Mouse (Mus musculus): ENCODE data around the gene Amn. TPM values are rescaled to one million over a fixed set of nuclear protein-coding genes. Genes with fewer than 3 reads are reported as not detected.

Gene Amn
- polyA plus RNA-seq, 1 experiment from 2014 or later = 8.2 TPM

DNA sequence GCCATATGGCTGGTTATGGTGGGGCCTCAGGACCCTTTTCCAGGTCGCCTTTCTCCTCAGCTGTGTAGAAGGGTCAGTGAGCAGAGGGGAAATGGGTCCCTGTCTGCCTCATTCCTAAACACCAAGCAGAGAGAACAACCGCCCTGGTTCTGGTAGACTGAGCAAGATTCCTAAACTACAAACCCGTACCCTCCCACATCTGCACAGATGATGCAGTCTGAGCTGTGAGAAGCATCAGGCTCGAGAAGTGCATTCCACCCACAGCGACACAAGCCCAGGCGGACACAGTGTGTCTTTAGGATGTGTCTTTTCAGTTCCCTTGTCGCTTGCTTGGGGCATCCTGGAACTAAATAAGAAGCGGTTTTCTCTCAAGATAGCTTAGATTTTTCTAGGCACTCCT lies 20.8 kb upstream of the Amn start:
- Histone ChIP-seq H3K9ac (replicated peaks; ENCODE audit: low read depth, low read length) (no peak overlapping the region), H3K27ac (ENCODE audit: low read length) (no peak overlapping the region), H3K4me2 (ENCODE audit: low read length) (no peak overlapping the region), H3K9me3 (ENCODE audit: control insufficient read depth, low read length) (no peaks in the 10 kb centered on the region), H3K4me3 (replicated peaks; ENCODE audit: low read length) (no peak overlapping the region), H3K27me3 (replicated peaks; ENCODE audit: control insufficient read depth, insufficient read depth, low read length) (no peaks in the 10 kb centered on the region), H3K36me3 (ENCODE audit: control insufficient read depth, insufficient read depth) (0 out of 2 replicates have a peak, but pooled peaks cover 3% of the 10 kb centered on the region), H3K4me1 (replicated peaks; ENCODE audit: control insufficient read depth, insufficient read depth, low read length) (no peaks in the 10 kb centered on the region)
- ATAC-seq = no peak
- 85% methylated on average over 8 of the region's 8 CpGs for WGBS

DNA sequence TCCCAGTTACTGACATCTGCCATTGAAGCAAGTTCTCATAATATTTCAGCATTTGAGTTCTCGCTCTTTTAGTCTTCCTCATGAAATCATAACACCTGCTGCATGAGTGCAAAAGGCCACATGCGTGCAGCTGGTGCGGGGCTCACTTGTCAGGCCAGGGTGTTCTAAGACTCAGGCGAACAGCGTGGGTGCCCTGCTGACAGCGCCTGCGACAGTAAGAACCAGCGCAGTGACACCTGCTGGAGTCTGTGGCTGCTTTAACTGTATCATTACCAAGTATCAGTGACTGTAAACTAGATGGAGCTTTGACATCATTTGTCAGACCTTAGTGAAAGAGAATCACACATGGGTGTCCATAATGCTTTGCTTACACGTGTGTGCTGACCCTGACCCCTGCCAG lies 19.7 kb upstream of the Amn start:
- H3K9me3 ChIP-seq (ENCODE audit: control insufficient read depth, low read length) = no peaks in the 10 kb centered on the region
- H3K4me3 ChIP-seq (replicated peaks; ENCODE audit: low read length) = no peak overlapping the region
- H3K27me3 ChIP-seq (replicated peaks; ENCODE audit: control insufficient read depth, insufficient read depth, low read length) = no peaks in the 10 kb centered on the region
- no peak for ATAC-seq
- 63% methylated on average over 9 of the region's 9 CpGs for WGBS
- no peak overlapping the region for H3K4me2 ChIP-seq (ENCODE audit: low read length)
- 0 out of 2 replicates have a peak, but pooled peaks cover 3% of the 10 kb centered on the region for H3K36me3 ChIP-seq (ENCODE audit: control insufficient read depth, insufficient read depth)
- no peak overlapping the region for H3K27ac ChIP-seq (ENCODE audit: low read length)
- H3K9ac ChIP-seq (replicated peaks; ENCODE audit: low read depth, low read length) = no peak overlapping the region
- H3K4me1 ChIP-seq (replicated peaks; ENCODE audit: control insufficient read depth, insufficient read depth, low read length) = no peaks in the 10 kb centered on the region

DNA sequence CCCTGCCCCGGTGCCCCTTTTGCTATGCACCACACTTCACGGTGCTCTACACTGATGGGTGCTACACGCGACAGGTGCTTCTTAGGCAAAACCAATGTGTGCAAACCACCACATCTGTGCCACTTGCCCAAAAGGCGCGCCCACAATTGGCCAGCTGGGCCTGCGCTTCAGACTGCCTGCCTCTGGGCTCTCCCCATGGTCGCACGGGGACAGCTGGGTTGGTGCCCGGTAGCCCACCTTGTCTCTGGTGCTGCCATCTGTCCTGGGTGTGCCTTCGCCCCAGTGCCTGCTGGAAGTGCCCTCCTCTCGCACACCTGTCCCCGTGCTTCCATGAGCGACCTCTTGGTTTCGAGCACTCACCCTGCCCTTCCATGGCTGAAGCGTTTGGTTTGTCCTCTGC lies 7.2 kb upstream of the Amn start:
- H3K4me2 ChIP-seq (ENCODE audit: low read length) = no peak overlapping the region
- H3K4me3 ChIP-seq (replicated peaks; ENCODE audit: low read length) = no peak overlapping the region
- WGBS = 96% methylated on average over 16 of the region's 16 CpGs
- H3K9ac ChIP-seq (replicated peaks; ENCODE audit: low read depth, low read length) = no peak overlapping the region
- H3K4me1 ChIP-seq (replicated peaks; ENCODE audit: control insufficient read depth, insufficient read depth, low read length) = no peaks in the 10 kb centered on the region
- ATAC-seq = no peak
- no peaks in the 10 kb centered on the region for H3K27me3 ChIP-seq (replicated peaks; ENCODE audit: control insufficient read depth, insufficient read depth, low read length)
- no peak overlapping the region for H3K27ac ChIP-seq (ENCODE audit: low read length)
- H3K9me3 ChIP-seq (ENCODE audit: control insufficient read depth, low read length) = no peaks in the 10 kb centered on the region
- 0 out of 2 replicates have a peak, but pooled peaks cover 2% of the 10 kb centered on the region for H3K36me3 ChIP-seq (ENCODE audit: control insufficient read depth, insufficient read depth)

DNA sequence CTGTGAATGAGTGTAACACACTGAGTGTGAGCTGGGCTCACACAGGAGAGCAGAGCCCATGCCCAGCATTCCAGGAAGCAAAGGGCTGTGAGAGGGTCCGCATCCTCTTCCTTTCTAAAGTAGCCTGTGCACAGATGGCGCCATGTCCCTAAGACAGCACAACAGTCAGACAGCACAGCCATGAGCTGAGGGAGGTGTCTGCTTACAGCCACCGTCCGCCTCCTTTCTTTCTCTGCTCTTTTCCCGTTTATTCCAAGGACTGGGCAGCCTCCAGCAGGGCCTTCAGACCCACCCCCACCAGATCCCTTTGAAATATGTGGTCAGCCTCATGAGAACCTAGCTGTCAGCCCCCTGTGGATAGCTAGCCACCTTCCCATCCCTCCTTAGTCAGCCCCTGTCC lies 5.7 kb upstream of the Amn start:
- no peaks in the 10 kb centered on the region for H3K4me1 ChIP-seq (replicated peaks; ENCODE audit: control insufficient read depth, insufficient read depth, low read length)
- H3K27ac ChIP-seq (ENCODE audit: low read length) = no peak overlapping the region
- H3K9me3 ChIP-seq (ENCODE audit: control insufficient read depth, low read length) = no peaks in the 10 kb centered on the region
- H3K4me2 ChIP-seq (ENCODE audit: low read length) = no peak overlapping the region
- ATAC-seq = no peak
- 57% methylated on average over 5 of the region's 5 CpGs for WGBS
- 0 out of 2 replicates have a peak, but pooled peaks cover 2% of the 10 kb centered on the region for H3K36me3 ChIP-seq (ENCODE audit: control insufficient read depth, insufficient read depth)
- H3K4me3 ChIP-seq (replicated peaks; ENCODE audit: low read length) = no peak overlapping the region
- H3K27me3 ChIP-seq (replicated peaks; ENCODE audit: control insufficient read depth, insufficient read depth, low read length) = peaks cover 7% of the 10 kb centered on the region
- H3K9ac ChIP-seq (replicated peaks; ENCODE audit: low read depth, low read length) = no peak overlapping the region

DNA sequence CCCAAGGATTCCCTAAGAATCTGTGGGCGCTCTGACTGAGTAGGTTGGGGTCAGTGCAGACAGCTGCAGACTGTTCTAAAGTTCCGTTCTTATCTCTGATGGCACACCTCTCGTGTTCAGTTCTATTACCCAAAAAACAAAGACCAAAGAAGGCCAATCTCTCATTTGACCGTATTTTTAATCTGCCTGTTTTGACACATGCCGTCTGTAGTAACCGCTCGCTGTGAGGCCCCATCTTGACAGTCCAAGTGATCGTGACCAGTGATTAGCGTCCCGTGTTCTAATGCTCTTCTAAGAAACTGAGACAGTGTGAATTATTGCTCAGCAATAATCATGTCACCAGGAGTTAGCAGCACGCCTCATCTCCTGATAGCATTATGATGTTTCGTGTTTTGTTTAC lies 4.3 kb upstream of the Amn start:
- Histone ChIP-seq H3K36me3 (ENCODE audit: control insufficient read depth, insufficient read depth) (0 out of 2 replicates have a peak, but pooled peaks cover 2% of the 10 kb centered on the region), H3K4me1 (replicated peaks; ENCODE audit: control insufficient read depth, insufficient read depth, low read length) (no peaks in the 10 kb centered on the region), H3K9me3 (ENCODE audit: control insufficient read depth, low read length) (no peaks in the 10 kb centered on the region), H3K9ac (replicated peaks; ENCODE audit: low read depth, low read length) (no peak overlapping the region), H3K27ac (ENCODE audit: low read length) (no peak overlapping the region), H3K4me3 (replicated peaks; ENCODE audit: low read length) (no peak overlapping the region), H3K27me3 (replicated peaks; ENCODE audit: control insufficient read depth, insufficient read depth, low read length) (peaks cover 21% of the 10 kb centered on the region), H3K4me2 (ENCODE audit: low read length) (no peak overlapping the region)
- WGBS = 53% methylated on average over 12 of the region's 12 CpGs
- ATAC-seq = no peak

DNA sequence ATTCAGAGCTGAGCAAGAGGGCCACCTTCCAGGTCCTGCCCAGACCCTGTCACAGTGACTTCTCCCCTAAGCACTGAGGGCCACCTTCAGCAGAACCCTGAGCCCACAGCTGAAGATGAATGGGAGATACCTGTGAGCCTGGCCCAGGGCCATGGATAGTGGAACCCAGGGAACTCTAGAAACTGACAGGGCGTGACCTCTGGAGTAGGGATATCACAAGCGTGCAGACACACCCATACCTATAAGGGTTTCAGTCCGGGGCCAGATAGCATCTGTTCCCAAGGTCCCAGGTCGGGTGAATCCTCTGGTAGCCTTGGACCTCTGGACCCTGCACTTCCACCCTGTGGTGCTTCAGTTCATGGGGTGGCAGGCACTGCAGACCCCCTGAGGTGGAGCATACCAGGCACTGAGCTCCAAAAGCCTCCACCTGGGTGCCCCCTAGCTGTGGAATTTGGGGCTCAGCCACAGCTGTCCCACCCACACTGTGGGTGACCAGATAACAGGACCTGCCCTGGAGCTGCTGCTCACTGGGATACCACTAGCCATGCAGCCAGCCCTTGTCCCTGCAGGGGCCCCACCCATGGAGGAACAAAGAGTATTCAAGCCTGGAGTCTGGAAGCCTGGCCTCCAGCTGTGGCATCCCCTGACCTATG lies 3.1 kb upstream of the Amn start:
- Histone ChIP-seq H3K9me3 (ENCODE audit: control insufficient read depth, low read length) (no peaks in the 10 kb centered on the region), H3K4me1 (replicated peaks; ENCODE audit: control insufficient read depth, insufficient read depth, low read length) (no peaks in the 10 kb centered on the region), H3K27ac (ENCODE audit: low read length) (no peak overlapping the region), H3K9ac (replicated peaks; ENCODE audit: low read depth, low read length) (no peak overlapping the region), H3K27me3 (replicated peaks; ENCODE audit: control insufficient read depth, insufficient read depth, low read length) (peaks cover 33% of the 10 kb centered on the region), H3K4me3 (replicated peaks; ENCODE audit: low read length) (no peak overlapping the region), H3K4me2 (ENCODE audit: low read length) (no peak overlapping the region), H3K36me3 (ENCODE audit: control insufficient read depth, insufficient read depth) (no peaks in the 10 kb centered on the region)
- WGBS = 80% methylated on average over 4 of the region's 4 CpGs
- no peak for ATAC-seq

DNA sequence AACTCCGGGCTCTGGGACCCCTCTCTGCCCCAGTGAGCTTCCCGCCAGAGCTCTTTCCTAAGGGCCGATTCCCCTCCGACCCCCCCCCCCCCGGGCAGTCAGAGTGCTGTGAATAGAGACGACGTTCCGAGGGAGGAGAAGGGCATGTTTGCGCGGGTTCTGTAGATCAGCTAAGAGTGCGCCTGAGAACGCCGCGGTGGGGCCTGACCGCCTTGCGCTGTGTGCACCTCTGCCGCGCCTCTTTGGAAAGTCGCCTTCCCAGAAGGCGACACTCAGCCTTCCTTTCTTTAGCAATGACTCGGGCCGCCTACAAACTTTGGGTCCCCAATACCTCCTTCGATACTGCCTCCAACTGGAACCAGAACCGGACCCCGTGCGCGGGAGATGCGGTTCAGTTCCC lies 511 bp downstream of the Amn start:
- Histone ChIP-seq H3K36me3 (ENCODE audit: control insufficient read depth, insufficient read depth) (no peaks in the 10 kb centered on the region), H3K27me3 (replicated peaks; ENCODE audit: control insufficient read depth, insufficient read depth, low read length) (peaks cover 68% of the 10 kb centered on the region), H3K9me3 (ENCODE audit: control insufficient read depth, low read length) (no peaks in the 10 kb centered on the region), H3K4me2 (ENCODE audit: low read length) (no peak overlapping the region), H3K9ac (replicated peaks; ENCODE audit: low read depth, low read length) (no peak overlapping the region), H3K4me1 (replicated peaks; ENCODE audit: control insufficient read depth, insufficient read depth, low read length) (peaks cover 22% of the 10 kb centered on the region), H3K27ac (ENCODE audit: low read length) (no peak overlapping the region), H3K4me3 (replicated peaks; ENCODE audit: low read length) (no peak overlapping the region)
- 6% methylated on average over 24 of the region's 28 CpGs for WGBS
- no peak for ATAC-seq

DNA sequence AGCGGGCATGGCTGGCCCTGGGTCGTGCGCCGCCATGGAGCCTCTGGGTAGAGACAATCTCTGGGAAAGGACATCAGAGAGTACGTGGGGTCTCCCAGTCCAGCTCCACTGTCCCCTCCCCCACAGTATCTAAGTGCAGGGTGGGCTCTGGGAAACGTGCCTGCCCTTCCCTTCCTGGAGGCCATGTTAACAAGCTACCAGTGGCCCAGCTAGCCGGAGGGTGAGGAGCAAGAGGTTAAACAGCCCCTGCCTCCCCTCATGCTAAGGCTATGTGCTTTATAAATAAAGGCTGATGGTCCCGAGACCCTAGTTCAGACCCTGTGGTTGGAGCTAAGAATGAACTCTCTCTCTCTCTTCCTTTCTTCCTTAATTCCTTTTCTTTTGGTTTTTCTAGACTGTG lies 1.1 kb downstream of the Amn start:
- H3K36me3 ChIP-seq (ENCODE audit: control insufficient read depth, insufficient read depth) = no peaks in the 10 kb centered on the region
- H3K4me3 ChIP-seq (replicated peaks; ENCODE audit: low read length) = no peak overlapping the region
- no peak overlapping the region for H3K4me2 ChIP-seq (ENCODE audit: low read length)
- H3K9me3 ChIP-seq (ENCODE audit: control insufficient read depth, low read length) = no peaks in the 10 kb centered on the region
- H3K4me1 ChIP-seq (replicated peaks; ENCODE audit: control insufficient read depth, insufficient read depth, low read length) = peaks cover 22% of the 10 kb centered on the region
- WGBS = 22% methylated on average over 8 of the region's 8 CpGs
- peaks cover 74% of the 10 kb centered on the region for H3K27me3 ChIP-seq (replicated peaks; ENCODE audit: control insufficient read depth, insufficient read depth, low read length)
- H3K27ac ChIP-seq (ENCODE audit: low read length) = no peak overlapping the region
- ATAC-seq = no peak
- H3K9ac ChIP-seq (replicated peaks; ENCODE audit: low read depth, low read length) = no peak overlapping the region

DNA sequence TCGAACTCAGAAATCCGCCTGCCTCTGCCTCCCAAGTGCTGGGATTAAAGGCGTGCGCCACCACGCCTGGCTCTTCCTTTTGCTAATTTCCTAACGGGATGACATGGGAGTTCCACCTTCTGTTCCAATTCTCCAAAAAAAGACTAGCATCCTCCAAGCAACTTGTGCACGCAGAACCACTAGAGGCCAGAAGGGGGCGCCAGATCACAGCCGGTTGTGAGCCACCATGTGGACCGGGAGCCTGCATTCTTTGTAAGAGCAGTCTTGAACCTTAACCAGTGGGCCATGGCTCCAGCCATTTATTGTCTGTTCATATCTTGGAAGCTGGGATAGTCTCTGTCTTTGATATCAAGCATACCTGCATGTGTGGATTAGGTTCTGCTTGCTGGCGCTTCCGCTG lies 1.5 kb downstream of the Amn start:
- Histone ChIP-seq H3K36me3 (ENCODE audit: control insufficient read depth, insufficient read depth) (no peaks in the 10 kb centered on the region), H3K4me1 (replicated peaks; ENCODE audit: control insufficient read depth, insufficient read depth, low read length) (peaks cover 22% of the 10 kb centered on the region), H3K9me3 (ENCODE audit: control insufficient read depth, low read length) (no peaks in the 10 kb centered on the region), H3K27me3 (replicated peaks; ENCODE audit: control insufficient read depth, insufficient read depth, low read length) (peaks cover 77% of the 10 kb centered on the region), H3K27ac (ENCODE audit: low read length) (no peak overlapping the region), H3K9ac (replicated peaks; ENCODE audit: low read depth, low read length) (no peak overlapping the region), H3K4me3 (replicated peaks; ENCODE audit: low read length) (no peak overlapping the region), H3K4me2 (ENCODE audit: low read length) (no peak overlapping the region)
- 22% methylated on average over 12 of the region's 12 CpGs for WGBS
- no peak for ATAC-seq

DNA sequence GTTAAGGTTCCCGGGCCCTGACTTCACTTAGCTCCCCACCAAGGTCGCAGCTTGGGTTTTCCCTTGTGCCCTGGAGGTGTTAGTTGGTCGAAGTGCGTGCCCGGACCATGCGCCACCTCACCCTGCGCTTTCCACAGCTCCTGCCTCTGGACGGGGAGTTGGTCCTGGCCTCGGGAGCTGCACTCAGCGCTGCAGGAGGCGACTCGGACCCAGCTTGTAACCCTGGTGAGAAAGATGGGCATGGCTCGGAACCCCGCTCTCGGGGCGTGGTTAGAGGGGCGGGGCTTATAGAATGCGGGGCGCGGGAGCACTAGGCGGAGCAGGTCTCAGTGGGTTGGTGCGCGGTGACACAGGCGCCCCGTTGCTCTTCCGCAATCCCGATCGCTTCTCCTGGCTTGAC lies 3.1 kb downstream of the Amn start:
- Histone ChIP-seq H3K4me2 (ENCODE audit: low read length) (peak overlapping the region; percentile 83), H3K9me3 (ENCODE audit: control insufficient read depth, low read length) (peaks cover 6% of the 10 kb centered on the region), H3K36me3 (ENCODE audit: control insufficient read depth, insufficient read depth) (no peaks in the 10 kb centered on the region), H3K9ac (replicated peaks; ENCODE audit: low read depth, low read length) (peak overlapping the region; percentile 42), H3K27me3 (replicated peaks; ENCODE audit: control insufficient read depth, insufficient read depth, low read length) (peaks cover 77% of the 10 kb centered on the region), H3K27ac (ENCODE audit: low read length) (no peak overlapping the region), H3K4me3 (replicated peaks; ENCODE audit: low read length) (peak overlapping the region; percentile 49), H3K4me1 (replicated peaks; ENCODE audit: control insufficient read depth, insufficient read depth, low read length) (peaks cover 22% of the 10 kb centered on the region)
- WGBS = 3% methylated on average over 28 of the region's 28 CpGs
- ATAC-seq = peak; percentile 41
